10 mouse cellular contexts compared by ENCODE assay signal in genomic region chr2:19431186-19431585, GRCm38 (mm10). TPM values are rescaled to one million over a fixed set of nuclear protein-coding genes. Genes with fewer than 3 reads are reported as not detected.
DNase-seq lines count a peak whose midpoint lies in the region; ATAC-seq and TF ChIP-seq lines count a peak whose summit lies in the region.
"Had no signal": no experiment of that assay in that cellular context is flagged by ENCODE, and none has a peak within 500 bp of the region (broad histone marks: within the 10 kb centered on the region; RNA-seq: fewer than 3 reads in every experiment).

No protein-coding gene starts in this region.

- TF ChIP-seq EP300 in CH12.LX (IDR thresholded peaks at IDR 0.05; ENCODE audit: low read length) = no peak

- peak overlapping the region; percentile 23; the same call in 1 of the 2 replicates for H3K4me3 ChIP-seq in gastrocnemius, adult 2 months
- no peak overlapping the region for H3K4me3 ChIP-seq in CH12.LX (replicated peaks in 1 of 3; ENCODE audit: low read depth in 2 of 3, low read length in 2 of 3, poor library complexity in 1 of 3)
- H3K4me3 ChIP-seq in forebrain, embryonic 14.5 days (ENCODE audit: low read depth, low read length) = peak overlapping the region; percentile 23
- no peak overlapping the region for H3K4me3 ChIP-seq in thymus, adult 2 months (ENCODE audit: control insufficient read depth, insufficient read depth, low read length)
- H3K4me3 ChIP-seq: myocyte had no signal

- no peak for TF ChIP-seq POLR2A in CH12.LX (IDR thresholded peaks at IDR 0.05; ENCODE audit: low read depth, low read length)
- no peak for TF ChIP-seq POLR2A in thymus, adult 2 months (IDR thresholded peaks at IDR 0.05; ENCODE audit: control insufficient read depth, extremely low read depth, insufficient read depth, low read length, poor library complexity)

- no peak overlapping the region for H3K9ac ChIP-seq in CH12.LX (ENCODE audit: insufficient read depth, low read depth)
- no peak overlapping the region for H3K9ac ChIP-seq in forebrain, embryonic 14.5 days (ENCODE audit: low read length)

- H3K36me3 ChIP-seq in CH12.LX (replicated peaks in 1 of 2; ENCODE audit: control insufficient read depth in 1 of 2, insufficient read depth in 1 of 2, low read length in 1 of 2) = no peaks in the 10 kb centered on the region
- H3K36me3 ChIP-seq in forebrain, embryonic 14.5 days (ENCODE audit: control insufficient read depth, insufficient read depth, low read length) = no peaks in the 10 kb centered on the region
- no peaks in the 10 kb centered on the region for H3K36me3 ChIP-seq in thymus, adult 2 months (ENCODE audit: control insufficient read depth, insufficient read depth, low read length)

- no peak overlapping the region for H3K27ac ChIP-seq in gastrocnemius, adult 2 months
- H3K27ac ChIP-seq in CH12.LX (ENCODE audit: insufficient read depth, low read depth) = no peak overlapping the region
- no peak overlapping the region for H3K27ac ChIP-seq in forebrain, embryonic 14.5 days (ENCODE audit: low read depth, low read length)
- no peak overlapping the region for H3K27ac ChIP-seq in thymus, adult 2 months (ENCODE audit: control insufficient read depth, insufficient read depth, low read length)

- DNase-seq in gastrocnemius, adult 2 months = no peak
- DNase-seq in gastrocnemius, adult 8-10 months (ENCODE audit: low spot score in 2 of 2) = no peak
- no peak for DNase-seq in CH12.LX (ENCODE audit: extremely low read depth)
- no peak for DNase-seq in forebrain, embryonic 14.5 days (ENCODE audit: low spot score)
- DNase-seq in cerebellum, adult 11 months = no peak
- DNase-seq in thymus, adult 2 months = no peak
- DNase-seq in lung, postnatal 4 days = no peak

- WGBS in forebrain, embryonic 14.5 days = under 1% methylated on average over 18 of the region's 18 CpGs
- 8% methylated on average over 18 of the region's 18 CpGs for WGBS in thymus, adult 2 months

- TF ChIP-seq CTCF in gastrocnemius, adult 2 months (IDR thresholded peaks at IDR 0.05) = peak; percentile 21; the same call in 1 of the 2 replicates
- peak in 1 of 2 experiments; percentile 46; a peak in 2 of 4 replicates for TF ChIP-seq CTCF in CH12.LX (conservative IDR thresholded peaks at IDR 0.05 in 1 of 2, IDR thresholded peaks at IDR 0.05 in 1 of 2; ENCODE audit: low read depth in 2 of 2, low read length in 2 of 2)
- no peak for TF ChIP-seq CTCF in thymus, adult 2 months (IDR thresholded peaks at IDR 0.05; ENCODE audit: borderline replicate concordance, control insufficient read depth, extremely low read depth, insufficient read depth, low read length, poor library complexity)

- dilution Hi-C loops in CH12.LX (cut with MboI; ENCODE audit: extremely low pct_ligation_motif_present, extremely low pct_unique_long_range_greater_than_20kb, low sequenced_read_pairs) = no loop called here

- H3K27me3 ChIP-seq in CH12.LX (replicated peaks) = peaks cover 1% of the 10 kb centered on the region
- H3K27me3 ChIP-seq in forebrain, embryonic 14.5 days (replicated peaks; ENCODE audit: control insufficient read depth, insufficient read depth, low read length) = peaks cover 83% of the 10 kb centered on the region
- peaks cover 5% of the 10 kb centered on the region; the same call in 1 of the 2 replicates for H3K27me3 ChIP-seq in thymus, adult 2 months (ENCODE audit: control insufficient read depth, insufficient read depth, low read length)

- H3K79me2 ChIP-seq in CH12.LX (replicated peaks; ENCODE audit: control insufficient read depth, extremely low read depth, insufficient read depth, poor library complexity, severe bottlenecking) = no peaks in the 10 kb centered on the region

- H3K9me3 ChIP-seq in CH12.LX (replicated peaks; ENCODE audit: low read length) = no peaks in the 10 kb centered on the region
- H3K9me3 ChIP-seq in forebrain, embryonic 14.5 days (replicated peaks; ENCODE audit: control insufficient read depth, low read length) = no peaks in the 10 kb centered on the region

- ATAC-seq in forebrain, embryonic 14.5 days = peak; percentile 73
- peak; percentile 51; the same call in 1 of the 2 replicates for ATAC-seq in megakaryocyte-erythroid progenitor cell, adult 5-6 weeks (replicated peaks; ENCODE audit: low FRiP score, low TSS enrichment, poor library complexity, severe bottlenecking)

- peak; percentile 17 for TF ChIP-seq RAD21 in CH12.LX (IDR thresholded peaks at IDR 0.05; ENCODE audit: low read depth, low read length)

- intact Hi-C loops in gastrocnemius, adult 2 months (cut with DNase I) = no loop called here

- no peak overlapping the region for H3K4me2 ChIP-seq in CH12.LX (ENCODE audit: insufficient read depth, low read depth, poor library complexity, severe bottlenecking)
- H3K4me2 ChIP-seq in forebrain, embryonic 14.5 days (ENCODE audit: low read length) = peak overlapping the region; percentile 38

- in situ Hi-C loops in CH12.LX (cut with MboI; ENCODE audit: low pct_ligation_motif_present, low pct_unique_long_range_greater_than_20kb, low sequenced_read_pairs) = no loop called here

- no peaks in the 10 kb centered on the region for H3K4me1 ChIP-seq in CH12.LX (ENCODE audit: control insufficient read depth in 1 of 2, insufficient read depth in 2 of 2)
- H3K4me1 ChIP-seq in forebrain, embryonic 14.5 days (ENCODE audit: control insufficient read depth, insufficient read depth, low read length) = 0 out of 2 replicates have a peak, but pooled peaks cover 3% of the 10 kb centered on the region
- H3K4me1 ChIP-seq in thymus, adult 2 months (replicated peaks; ENCODE audit: control insufficient read depth, insufficient read depth, low read length) = no peaks in the 10 kb centered on the region

TF ChIP-seq in CH12.LX, 34 proteins besides CTCF, POLR2A, EP300 and RAD21:
- TF ChIP-seq CHD1 (IDR thresholded peaks at IDR 0.05; ENCODE audit: low read depth, low read length) (no peak), SMC3 (IDR thresholded peaks at IDR 0.05; ENCODE audit: low read depth, low read length) (peak; percentile 32)

RNA-seq across cellular contexts. Expression of gene Ptf1a, which starts 14.3 kb away (rescaled TPM):
- not detected for total RNA-seq in gastrocnemius, adult 2 months (2021)
- not detected for total RNA-seq in gastrocnemius, adult 8-10 months (2022)
- not detected in 2 replicates for total RNA-seq in CH12.LX (2012; rRNA removed)
- total RNA-seq in CH12.LX (2014; rRNA removed) = not detected in 2 replicates
- not detected in 2 replicates for polyA plus RNA-seq in CH12.LX (2012; ENCODE audit: insufficient read length, low read depth)
- polyA plus RNA-seq in forebrain, embryonic 14.5 days (2014; fragmentation: Nextera tagmentation; extraction: Ambion mirVana) = 0.37 TPM in 1 of 2 replicates, not detected in the other
- total RNA-seq in megakaryocyte-erythroid progenitor cell, adult 5-6 weeks (2014; fragmentation: Nextera tagmentation) = not detected in 2 replicates
- total RNA-seq in megakaryocyte-erythroid progenitor cell, adult 5-6 weeks (2017) = not detected in 2 replicates
- 0.28 and 0.32 TPM in 2 replicates for polyA plus RNA-seq in thymus, adult 2 months (2012; rRNA removed)
- polyA plus RNA-seq: C2C12, myocyte had no signal

RNA-seq across cellular contexts. Expression of gene Msrb2, which starts 59.9 kb away (rescaled TPM):
- 10 to 100 TPM; 14.7 to 24.2 TPM for total RNA-seq in gastrocnemius, adult 2 months (2021)
- 10 to 100 TPM; 16.8 to 18.0 (median 17.5) TPM for total RNA-seq in gastrocnemius, adult 8-10 months (2022)
- total RNA-seq in CH12.LX (2012; rRNA removed) (9.0 and 14.4 TPM in 2 replicates), CH12.LX (2014; rRNA removed) (21.6 and 30.2 TPM in 2 replicates)
- 27.8 and 32.7 TPM in 2 replicates for polyA plus RNA-seq in CH12.LX (2012; ENCODE audit: insufficient read length, low read depth)
- 9.7 and 9.9 TPM in 2 replicates for polyA plus RNA-seq in forebrain, embryonic 14.5 days (2014; fragmentation: Nextera tagmentation; extraction: Ambion mirVana)
- 23.4 and 24.3 TPM in 2 replicates for total RNA-seq in megakaryocyte-erythroid progenitor cell, adult 5-6 weeks (2014; fragmentation: Nextera tagmentation)
- total RNA-seq in megakaryocyte-erythroid progenitor cell, adult 5-6 weeks (2017) = 12.1 and 34.6 TPM in 2 replicates
- 15.6 and 20.6 TPM in 2 replicates for polyA plus RNA-seq in thymus, adult 2 months (2012; rRNA removed)

Comparison
In these comparisons a context has a peak if more than half of its experiments do, and no peak if none do; other contexts are left out.
1. H3K4me3 ChIP-seq: peak in gastrocnemius, adult 2 months (single experiment) and forebrain, embryonic 14.5 days (single experiment); none in CH12.LX (0 of 3) and thymus, adult 2 months (single experiment).